Mouse (Mus musculus): Measurements from ENCODE around the gene Fhit.
"Not testable (repeated sequence)": the region's sequence is repeated elsewhere in the genome, so short reads cannot be mapped to it uniquely, and the experiment has no call there.

Gene Fhit

DNA sequence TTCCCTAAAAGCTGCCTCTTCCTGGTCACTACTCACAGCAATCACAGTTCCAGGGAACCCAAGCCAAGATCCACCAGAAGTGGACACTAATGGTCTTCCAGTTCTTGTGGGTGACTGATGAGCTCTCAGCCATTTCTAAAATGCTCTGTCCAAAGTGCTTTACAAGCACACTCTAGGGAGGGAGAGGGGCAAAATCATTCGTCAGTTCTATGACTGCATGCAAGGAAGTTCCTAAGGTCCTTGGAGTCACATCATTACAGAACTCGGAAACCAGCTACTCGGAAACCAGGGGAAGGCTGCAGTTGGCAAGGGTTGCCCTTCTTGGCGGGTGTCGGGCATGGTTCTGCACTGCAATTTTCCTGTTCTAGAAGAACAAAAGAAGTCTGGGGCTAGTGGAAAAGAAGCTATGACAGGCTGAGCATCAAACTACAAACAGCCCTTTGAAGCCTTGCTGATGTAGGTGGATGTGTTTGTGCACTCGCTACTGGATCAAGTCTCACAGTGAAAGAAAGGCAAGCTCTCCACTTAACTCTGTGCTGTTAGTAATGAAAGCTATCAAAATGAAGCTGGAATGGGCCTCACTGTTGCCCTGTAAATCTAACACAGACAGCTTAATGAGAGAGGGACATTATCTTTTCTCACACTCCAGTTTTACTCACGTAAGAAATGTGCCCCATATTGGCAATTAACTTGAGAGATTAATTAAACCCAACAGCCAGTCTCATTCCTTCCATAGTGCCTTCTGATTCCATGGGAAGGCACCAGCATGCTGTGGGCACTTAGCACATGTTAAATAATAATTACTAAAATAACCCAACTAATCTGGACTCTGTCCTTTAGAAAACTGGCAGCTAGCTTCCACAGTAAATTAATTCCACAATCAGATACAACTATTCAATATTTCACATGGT, 243.7 kb downstream of the Fhit start:
- DNase-seq: no peak

DNA sequence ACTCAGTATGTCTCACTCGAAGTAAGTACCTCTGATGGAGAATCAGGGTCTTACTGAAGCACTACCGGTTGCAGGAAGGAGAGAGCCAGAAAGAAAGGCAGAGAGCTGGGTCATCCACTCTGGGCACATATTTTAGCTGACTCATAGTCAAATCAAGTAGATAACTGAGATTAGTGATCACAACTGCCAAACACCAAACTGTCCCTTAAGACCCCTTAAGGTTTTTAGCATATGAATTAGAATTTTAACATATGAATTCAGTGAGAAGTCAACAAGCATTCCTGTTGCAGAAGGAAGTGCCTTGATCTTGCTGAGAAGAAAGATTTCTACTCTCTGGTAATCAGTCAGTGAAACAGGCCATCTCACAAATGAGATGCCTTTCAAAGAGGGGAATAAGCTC, 253.8 kb downstream of the Fhit start:
- no peak for DNase-seq

DNA sequence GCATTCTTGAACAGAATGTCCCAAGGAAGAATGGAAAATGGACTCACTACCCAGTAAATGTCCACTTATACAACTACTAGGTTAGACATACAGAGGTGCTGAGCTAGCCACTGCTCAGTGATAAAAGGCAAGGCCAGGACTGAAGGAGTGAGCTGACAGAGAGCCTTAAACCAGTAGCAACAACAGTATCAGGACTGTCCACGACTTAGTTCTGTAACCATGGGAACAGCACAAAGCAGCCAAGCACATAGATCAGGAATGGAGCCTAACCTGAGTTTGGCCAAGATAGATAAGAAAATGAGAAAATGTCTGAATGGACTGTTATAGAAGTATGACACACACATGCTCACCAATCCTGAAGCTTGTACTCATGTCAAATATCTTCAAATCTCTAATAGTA, 279.1 kb downstream of the Fhit start:
- no peak for DNase-seq

DNA sequence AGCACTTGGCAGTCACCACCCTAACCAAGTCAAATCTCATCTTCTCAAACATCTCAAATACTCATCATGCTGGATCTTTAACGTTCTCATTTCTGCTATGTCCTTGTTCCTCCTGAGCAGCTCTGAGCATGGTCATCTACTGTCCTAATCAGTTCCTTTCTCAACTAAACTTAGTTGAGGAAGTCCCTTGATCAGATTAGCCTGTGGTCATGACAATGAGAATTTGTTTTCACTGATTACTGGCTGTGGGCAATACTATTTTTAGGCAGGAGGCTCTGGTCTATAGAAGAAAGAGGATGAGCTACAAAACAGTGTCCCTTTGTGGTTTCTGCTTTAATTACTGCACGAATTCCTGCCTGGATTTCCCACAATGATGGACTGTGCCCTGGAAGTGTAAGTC, 281.1 kb downstream of the Fhit start:
- no peak for DNase-seq

DNA sequence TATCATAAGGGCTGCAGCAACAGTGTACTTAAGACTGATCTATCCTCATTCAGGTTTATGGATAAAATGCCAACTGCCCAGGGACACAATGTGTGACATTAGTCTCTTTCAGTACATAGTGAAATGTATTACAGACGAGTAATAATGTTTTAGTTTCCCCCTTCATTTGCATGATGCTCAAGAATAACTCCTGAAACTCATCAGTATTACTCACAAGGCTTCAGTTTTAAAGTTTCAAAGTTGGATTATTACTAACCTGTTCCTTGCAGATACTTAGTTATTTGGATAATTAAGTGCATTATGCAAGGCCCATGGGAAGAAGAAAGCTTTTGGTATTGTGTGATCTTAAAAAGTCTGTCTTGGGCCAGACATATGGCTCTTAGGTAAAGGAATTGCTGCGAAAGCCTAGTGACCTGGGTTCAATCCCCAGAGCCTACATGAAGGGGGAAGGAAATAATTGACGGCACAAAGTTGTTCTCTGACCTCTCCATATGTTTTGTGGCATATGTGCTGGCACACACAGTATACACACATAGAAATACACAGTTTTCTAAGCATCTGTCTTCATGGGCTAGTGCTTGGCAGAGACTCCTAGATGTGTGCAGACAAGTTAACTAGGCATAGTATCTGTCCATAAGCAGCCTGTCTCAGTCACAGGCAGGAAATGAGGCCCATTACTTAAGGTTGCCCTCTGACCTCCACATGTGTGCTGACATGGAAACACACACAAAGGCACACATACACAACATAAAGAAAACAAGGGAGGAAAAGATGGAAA, 287.1 kb downstream of the Fhit start:
- no peak for DNase-seq

DNA sequence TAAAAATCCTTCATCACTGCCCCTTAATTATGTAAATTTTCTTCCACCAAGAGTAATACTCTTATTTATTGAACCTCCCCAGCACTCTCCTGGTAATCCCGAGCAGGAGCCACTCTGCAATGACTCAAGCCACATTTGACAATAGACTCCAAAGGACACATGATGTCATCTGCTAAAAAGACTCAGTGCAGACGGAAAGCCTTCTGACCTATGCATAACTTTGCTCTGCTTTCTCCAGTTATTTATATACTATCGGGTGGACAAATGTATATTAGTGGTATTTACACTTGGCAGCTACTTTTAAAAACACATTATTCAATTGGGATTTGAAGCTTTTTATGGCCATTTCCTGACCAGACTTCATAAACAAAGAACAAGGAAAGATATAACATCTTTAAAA, 304.2 kb downstream of the Fhit start:
- no peak for DNase-seq

DNA sequence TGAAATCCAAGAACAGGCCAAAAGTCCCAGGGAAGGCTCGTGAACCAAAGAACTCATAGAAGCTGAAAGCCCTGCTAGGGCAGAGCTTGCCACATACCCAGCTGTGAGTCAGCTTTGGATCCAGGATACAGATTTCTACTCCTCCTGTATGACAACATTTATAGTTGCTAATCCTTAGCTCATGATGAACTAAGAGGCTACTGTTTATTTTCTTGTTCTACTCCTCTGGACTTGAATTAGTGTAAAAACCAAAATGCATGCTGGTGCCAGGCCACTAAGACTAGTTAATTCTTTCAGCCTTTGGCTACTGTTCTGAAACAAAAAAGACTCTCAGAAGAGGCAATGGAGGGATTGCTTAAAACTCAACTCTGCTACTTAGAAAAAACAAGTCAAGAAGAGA, 309.9 kb downstream of the Fhit start:
- DNase-seq: no peak

DNA sequence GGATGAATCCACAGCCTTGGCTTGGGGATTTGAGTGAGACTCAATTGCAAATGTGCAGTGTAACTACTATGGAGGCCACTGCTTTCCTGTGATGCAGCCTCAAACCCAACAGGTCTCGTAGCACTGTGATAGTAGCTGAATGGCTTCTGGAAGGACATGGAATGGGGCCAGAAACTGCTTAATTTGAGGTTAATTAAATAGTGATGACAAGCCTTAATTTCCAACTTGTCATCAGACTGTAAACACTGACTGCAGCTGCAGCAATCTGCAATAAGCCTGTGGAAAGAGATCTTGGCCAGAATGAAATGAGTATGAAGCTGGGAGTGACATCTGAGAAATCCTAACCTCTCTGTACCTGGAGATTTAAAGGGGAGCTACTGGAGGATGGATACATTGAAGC, 325.8 kb downstream of the Fhit start:
- no peak for DNase-seq

DNA sequence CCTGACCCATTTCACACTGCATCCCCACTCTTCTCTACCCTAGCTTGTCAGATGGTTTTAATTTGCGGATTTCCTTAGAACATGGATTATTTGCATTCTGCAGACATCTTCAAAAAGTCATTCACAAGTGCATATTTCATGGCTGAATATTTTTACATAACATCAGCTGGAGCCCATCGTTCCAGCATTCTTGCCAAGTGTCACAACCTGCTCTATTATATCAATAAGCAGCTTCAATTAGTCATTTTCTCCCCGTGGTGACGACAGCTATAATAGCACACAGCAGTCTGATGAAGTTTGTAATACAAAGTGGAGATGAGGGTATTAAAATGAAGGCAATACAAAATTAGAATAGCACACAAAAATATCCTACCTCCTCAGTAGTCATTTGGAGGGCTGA, 337.0 kb downstream of the Fhit start:
- DNase-seq: no peak

DNA sequence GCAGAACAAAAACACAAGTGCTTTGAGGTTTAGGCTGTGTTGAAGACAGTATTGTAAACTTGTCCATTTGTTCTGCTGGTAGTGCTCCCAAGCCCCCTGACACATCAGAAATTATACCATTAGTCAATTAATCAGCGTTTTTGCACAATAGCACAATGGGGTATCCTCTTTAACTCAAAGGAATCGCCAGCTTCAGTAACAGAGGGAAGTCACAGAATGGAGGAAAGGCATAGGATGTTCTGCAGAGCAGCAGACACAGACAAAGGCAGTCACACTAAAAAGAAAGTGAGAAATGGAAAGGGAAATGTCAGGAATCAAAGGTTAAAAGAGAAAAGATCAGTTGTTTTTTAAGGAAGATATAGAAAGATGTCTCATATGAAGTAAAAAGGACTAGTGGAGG, 348.3 kb downstream of the Fhit start:
- no peak for DNase-seq

DNA sequence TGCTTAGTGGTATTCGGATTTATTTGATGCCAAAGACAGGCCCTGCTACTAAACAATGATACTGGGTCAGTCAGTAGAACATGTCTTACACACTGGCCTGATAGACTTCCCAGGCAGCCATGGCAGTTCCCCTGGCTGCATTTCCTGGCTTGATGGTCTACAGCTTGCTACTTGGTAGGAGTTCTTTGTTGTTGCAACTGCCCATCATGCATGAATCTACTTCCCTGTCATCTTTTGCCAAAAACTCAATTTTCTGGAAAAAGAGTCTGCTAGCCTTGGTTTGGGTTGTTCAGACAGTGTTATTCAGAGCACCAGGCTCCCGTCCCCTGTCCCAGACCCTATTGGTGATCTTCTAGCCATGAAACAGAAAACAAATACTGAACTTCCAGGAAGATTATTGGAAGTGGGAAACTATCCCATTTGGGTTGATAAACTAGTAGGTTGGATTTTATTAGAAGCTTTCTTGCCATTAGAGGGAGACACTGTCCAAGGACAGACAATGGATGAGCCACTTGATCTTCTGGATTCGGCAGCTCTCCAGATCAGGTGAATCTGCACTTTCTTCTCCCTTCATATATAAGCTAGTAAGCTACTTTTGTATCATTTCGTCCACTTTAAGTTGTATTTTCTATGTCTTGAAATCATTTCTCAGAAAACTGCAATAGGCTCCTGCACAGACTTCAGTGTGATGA, 363.2 kb downstream of the Fhit start:
- peak; percentile 2 for DNase-seq

DNA sequence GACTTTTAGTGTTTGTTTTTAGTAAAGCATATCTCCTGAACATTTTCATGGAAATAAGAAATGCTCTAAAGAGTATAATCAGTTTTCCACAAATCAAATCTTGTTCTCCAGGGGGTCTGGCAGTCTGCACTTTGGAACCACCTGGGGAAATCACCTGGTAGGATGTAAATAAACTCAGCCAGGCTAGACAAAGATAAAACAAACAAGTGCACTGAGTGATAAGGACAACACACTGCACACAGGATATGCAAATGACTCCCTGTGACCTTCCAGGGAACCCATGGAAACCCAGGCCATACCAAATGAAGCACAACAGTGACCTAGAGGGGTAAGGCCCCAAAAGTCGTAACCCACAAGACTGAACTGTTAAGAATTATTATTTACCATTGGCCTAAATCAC, 364.2 kb downstream of the Fhit start:
- no peak for DNase-seq

DNA sequence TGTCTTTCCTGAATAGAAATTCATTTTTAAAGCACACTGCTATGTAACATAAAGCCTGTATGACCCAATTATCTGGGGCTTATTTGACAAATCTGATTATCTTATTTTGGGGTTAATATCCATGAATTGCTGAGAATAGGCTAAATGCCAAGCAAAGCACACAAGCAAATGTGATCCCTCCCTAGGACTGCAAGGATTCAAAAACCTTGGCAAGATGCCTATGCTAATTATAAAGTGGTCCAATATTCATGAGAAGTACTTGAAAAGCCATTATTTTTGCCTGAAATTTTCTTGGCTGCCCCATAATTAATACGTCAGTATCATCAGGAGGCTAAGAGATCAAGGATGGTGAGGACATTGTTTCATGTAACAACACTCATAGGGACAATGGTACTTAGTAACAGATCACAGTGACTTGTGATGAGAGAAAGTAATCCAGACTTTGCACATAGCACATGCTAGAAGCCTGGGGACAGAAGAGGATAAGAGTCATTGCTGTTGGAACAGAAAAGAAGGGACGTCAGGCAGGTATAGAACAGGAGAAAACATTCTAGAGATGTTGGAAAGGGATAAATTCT, 366.2 kb downstream of the Fhit start:
- DNase-seq: no peak

DNA sequence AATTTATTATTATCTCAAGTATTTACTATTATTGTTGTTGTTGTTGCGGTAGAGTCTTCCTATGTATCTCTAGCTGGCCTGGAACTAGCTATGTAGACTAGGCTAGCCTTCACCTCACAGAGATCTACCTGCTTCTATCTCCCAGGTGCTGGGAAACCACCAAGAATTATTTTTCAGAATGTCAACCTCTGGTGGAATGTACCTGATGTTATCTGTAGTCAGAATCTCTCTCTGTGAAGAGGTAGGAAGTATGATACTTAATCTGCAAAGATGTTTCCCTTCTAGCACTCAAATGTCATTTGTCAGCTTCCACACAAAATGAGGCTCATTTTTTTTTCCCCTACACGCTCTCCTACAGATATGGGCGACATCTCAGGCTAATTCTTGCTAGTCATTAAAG, 377.9 kb downstream of the Fhit start:
- no peak for DNase-seq

DNA sequence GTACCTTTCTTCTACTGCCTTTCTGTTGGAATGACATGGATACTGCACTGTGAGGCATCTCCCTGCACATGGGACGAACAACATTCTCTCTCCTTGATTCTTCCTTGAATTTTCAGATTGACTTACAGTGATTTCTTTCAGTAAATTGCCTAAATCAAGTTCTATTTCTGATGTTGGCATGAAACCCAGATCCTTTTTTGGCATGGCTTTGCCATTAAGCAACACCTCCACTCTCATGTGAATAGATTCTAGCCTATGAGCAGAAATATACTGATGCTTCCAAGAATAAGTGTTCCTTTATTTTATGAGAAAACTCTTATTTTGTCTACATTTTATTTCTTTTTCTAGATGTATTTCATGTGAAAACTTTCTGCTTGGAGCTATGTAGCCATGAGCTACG, 383.1 kb downstream of the Fhit start:
- DNase-seq: no peak

DNA sequence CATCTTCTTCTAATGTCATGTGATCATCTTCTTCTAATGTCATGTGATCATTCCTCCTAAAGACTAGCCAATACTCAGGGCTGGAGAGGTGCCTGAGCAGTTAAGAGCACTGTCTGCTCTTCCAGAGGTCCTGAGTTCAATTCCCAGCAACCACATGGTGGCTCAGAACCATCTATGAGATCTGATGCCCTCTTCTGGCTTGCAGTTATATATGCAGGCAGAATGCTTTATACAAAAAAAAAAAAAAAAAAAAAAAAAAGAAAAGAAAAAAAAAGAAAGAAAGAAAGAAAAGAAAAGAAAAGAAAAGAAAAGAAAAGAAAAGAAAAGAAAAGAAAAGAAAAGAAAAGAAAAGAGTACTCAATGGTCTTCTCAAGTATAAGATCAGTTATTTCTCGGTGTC, 407.0 kb downstream of the Fhit start:
- not testable (repeated sequence) for DNase-seq

DNA sequence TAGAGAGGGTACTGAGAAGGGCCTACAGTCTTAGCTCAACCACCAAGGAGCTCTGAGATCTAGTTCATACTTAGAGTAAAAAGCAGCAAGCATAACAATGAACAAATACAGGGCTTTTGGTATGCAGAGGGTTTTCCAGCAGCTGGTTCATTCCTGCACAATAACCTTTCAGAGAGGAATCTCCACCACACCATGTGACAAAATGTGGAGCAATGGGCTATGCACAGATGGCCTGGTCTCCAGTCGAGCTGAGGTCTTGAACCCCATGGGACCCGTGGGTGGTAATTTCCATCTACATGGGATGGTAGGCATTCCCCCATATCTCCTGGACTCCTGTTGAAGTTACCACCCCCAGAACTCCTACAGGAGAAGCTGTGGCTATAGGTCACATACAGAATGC, 423.8 kb downstream of the Fhit start:
- DNase-seq: no peak

DNA sequence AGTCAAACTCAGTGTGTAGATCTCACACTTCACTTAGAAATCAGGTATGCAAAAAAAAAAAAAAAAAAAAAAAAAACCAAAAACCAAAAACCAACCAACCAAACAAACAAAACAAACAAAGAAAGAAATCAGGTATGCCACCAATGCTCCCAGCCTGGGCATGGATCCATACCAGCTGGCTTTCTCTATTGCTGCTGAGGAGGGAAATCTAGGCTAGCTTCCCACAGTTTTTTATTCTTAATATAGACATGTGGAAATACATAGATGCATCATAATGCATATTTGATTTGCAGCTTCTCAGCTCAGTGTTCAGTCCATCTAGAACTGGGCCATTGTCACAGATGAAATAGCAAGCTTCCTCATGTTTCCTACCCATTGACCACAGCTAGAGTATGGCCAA, 439.3 kb downstream of the Fhit start:
- DNase-seq: no peak

DNA sequence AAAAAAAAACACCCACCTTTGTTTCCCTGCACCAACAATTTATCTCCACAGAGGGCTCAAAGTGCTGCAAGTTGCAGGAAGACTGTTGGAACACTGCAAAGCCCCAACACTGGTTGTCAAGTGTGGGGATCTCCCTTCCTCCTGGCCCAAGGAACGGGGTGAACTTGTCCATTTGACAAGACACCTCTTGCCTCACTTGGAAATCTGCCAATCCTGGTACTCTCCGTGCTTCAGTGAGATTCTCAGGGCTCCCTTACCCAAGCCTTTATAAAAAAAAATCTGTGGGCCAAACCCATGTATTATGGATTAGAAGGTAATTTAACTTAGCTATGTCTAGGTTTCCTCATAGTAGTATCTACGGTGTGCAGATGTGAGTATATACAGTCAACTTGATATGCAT, 448.9 kb downstream of the Fhit start:
- no peak for DNase-seq

DNA sequence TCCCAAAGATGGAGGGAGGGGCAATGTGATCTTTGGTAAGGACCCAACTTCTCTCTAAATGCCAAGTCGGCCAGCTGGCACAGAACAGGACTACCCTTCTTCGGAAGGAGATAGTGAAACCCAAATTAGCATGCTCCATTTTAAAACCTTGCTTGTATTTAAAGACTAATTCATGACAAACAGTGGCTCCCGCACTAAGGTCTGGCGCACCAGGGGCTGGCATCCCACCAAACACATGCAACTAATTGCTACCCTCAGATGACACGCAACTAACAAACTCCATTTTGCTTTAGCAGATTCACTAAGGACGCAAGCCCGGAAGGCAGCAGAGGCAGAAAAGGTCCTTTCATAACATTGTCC, 449.3 kb downstream of the Fhit start:
- DNase-seq: no peak

DNA sequence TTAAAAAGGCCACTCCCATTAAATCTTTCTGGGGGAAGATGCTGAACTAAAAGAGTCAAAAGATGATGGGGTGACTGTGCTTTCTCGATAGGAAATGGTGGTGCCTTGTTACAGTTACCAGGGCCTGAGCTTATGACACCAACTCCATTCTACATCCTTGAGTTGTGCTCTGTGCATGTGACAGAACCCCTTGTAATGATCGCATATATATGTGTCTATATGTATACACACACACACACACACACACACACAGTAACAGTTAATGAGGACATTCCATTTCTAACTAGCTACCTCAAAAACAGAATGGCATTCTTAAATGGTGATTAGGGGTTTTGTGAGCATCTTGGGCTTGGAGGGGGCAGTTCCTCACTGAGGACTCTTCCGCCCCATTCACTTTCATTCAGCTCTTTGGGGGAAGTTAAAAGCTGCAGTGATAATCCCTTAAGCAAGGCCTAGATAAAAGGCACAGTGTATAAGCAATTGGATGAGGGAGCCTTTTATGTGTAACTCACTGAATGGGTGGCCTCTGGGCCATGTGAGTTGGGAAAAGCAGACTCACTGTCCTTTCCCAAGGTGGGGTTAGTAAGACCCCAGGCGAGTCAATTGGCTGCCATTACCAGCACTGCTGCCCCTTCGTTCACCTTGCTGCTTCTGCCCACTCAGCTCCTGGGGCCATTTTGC, 449.9 kb downstream of the Fhit start:
- DNase-seq: no peak

DNA sequence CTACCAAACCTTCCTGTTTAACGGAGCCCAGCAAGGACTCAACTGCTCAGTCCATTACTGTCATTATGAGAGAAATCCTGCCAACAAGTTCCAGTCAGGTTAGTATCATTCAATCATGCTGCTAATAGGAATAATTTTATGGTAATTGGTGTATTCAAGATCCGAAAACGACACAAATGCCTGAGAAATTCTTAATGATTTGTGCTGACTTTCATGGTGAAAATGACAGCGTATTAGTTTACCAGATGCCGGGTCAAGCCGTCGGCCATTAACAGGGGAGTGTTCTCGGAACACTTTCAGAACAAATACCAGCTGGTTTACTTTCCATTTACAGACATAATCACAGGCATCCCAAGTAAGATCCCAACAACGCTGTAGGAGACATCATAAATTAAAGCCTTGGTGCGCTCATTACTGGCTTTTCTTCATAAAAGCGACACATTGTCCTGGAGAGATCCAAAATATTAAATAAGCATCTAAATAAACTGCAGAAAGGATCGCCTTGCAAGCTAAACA, 451.0 kb downstream of the Fhit start:
- no peak for DNase-seq

DNA sequence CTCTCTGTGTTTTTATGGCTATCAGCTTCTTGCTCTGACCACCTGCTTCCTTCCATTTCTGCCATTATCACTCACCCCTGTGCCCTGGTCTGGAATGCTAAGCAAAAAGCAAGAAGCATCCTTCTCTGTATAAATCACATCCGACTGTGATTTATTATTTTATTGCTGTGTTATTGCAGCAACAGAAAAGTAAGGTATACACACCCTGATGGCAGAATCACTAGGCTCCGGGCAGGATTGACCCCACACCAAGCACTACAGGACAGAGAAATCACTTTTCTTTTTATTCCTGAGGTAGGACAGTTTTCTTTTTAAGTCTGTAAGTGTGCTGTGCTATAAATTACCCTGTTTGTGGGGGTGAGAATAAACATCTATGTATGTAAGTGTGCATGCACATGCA, 460.1 kb downstream of the Fhit start:
- DNase-seq: no peak

All from cerebellum, adult 9-10 months (tissue).